Mouse (Mus musculus) erythroblast, embryonic 14.5 days (primary cell): ENCODE results near the gene Trip12. TPM values are rescaled to one million over a fixed set of nuclear protein-coding genes. Genes with fewer than 3 reads are reported as not detected.

Experiments used
- H3K27me3 ChIP-seq: 2 replicates; pipeline ENCODE4 v1.6.1; 2012; ENCODE audit warnings: inconsistent platforms; ENCODE audit not compliant: control insufficient read depth
- H3K36me3 ChIP-seq: 2 replicates; pipeline ENCODE4 v1.6.1; 2012; ENCODE audit warnings: mild to moderate bottlenecking, inconsistent platforms; ENCODE audit not compliant: control insufficient read depth
- H3K4me1 ChIP-seq: 2 replicates; pipeline ENCODE4 v1.6.1; 2012; ENCODE audit warnings: inconsistent platforms; ENCODE audit not compliant: control insufficient read depth
- H3K4me3 ChIP-seq: replicated peaks from 2 replicates; pipeline ENCODE3; 2012; ENCODE audit warnings: moderate library complexity, mild to moderate bottlenecking, inconsistent platforms
- H3K9me3 ChIP-seq: 2 replicates; pipeline ENCODE4 v1.6.1; 2012; ENCODE audit warnings: low read length, inconsistent platforms, mixed read lengths; ENCODE audit not compliant: control insufficient read depth
- GATA1 ChIP-seq: IDR thresholded peaks from 2 replicates; pipeline ENCODE4 v1.6.1; 2012; ENCODE audit warnings: low read length, inconsistent platforms, mixed read lengths
- TAL1 ChIP-seq: IDR thresholded peaks from 3 replicates; pipeline ENCODE4 v1.6.1; 2012; ENCODE audit warnings: low read length, inconsistent platforms, mixed read lengths
- polyA plus RNA-seq: library from polyadenylated mRNA; stranded (reverse); fragments of >175 nt; gene quantifications from 2 replicates; pipeline ENCODE4 v1.2.3, GENCODE M21; 2012

Gene Trip12
- polyA plus RNA-seq, 1 experiment: 0.84 TPM

DNA sequence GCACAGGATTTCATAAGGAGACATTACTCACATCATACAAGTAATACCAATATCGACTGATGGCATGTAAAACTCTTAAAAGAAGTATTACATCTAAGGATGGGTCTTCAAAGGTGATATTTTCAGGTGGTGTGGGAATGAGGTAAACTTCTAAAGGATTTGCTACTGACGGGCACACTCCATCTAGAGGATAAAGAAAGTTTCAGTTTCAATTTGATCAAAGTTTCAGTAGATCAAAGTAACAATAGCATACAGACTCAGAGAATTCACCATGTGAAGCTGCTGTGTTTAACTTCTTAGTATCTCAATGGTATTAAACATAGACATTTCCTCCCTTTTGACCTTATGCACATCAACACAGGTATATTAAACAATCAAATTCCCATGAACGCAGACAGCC, 98.2 kb downstream of the Trip12 start:
- TF ChIP-seq GATA1 (no peak), TAL1 (no peak)
- Histone ChIP-seq H3K27me3 (no peaks in the 10 kb centered on the region), H3K9me3 (no peaks in the 10 kb centered on the region), H3K36me3 (peaks cover 77% of the 10 kb centered on the region), H3K4me1 (no peaks in the 10 kb centered on the region), H3K4me3 (no peak overlapping the region)

DNA sequence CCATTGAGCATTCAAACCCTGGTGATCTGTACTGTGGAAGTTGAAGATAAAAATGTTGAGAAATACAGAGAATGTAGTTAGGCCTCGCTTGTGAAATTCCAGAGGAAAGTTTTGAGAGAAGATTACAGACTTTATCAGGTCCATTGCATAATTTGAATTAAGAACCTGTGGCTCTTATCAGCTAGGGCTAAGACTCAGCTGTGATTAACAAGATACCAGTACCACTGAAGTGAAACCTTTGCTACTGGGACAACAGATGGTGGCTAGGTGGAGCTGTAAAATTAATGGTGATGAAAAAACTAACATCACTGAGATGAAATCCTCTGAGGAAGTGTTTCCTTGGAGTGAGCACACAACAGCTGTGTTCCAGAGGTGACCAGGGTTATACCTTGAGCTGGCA, 100.2 kb downstream of the Trip12 start:
- H3K9me3 ChIP-seq: no peaks in the 10 kb centered on the region
- no peak for TF ChIP-seq TAL1
- TF ChIP-seq GATA1: no peak
- H3K36me3 ChIP-seq: peaks cover 79% of the 10 kb centered on the region
- no peaks in the 10 kb centered on the region for H3K27me3 ChIP-seq
- H3K4me1 ChIP-seq: no peaks in the 10 kb centered on the region
- no peak overlapping the region for H3K4me3 ChIP-seq

DNA sequence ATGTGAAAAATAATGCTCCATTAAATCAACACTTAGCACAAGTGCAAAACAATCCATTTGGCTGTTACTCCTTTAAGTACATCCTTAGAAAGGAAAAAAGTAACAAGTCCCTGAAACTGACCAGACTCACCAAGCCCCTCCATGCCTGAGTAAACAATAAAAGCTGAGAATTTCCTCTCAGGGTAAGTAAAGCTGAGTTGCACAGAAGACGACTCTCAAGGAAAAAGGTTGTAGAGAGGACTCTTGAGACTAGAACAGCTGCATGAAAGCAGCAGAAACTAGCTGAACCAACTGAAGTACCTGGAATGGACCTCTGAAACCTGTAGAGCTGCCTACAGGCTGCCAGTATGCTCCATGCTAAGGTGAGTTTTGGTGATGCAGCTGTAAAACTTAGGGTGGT, 103.2 kb downstream of the Trip12 start:
- Histone ChIP-seq H3K4me1 (no peaks in the 10 kb centered on the region), H3K27me3 (no peaks in the 10 kb centered on the region), H3K9me3 (no peaks in the 10 kb centered on the region), H3K4me3 (no peak overlapping the region), H3K36me3 (peaks cover 71% of the 10 kb centered on the region)
- TF ChIP-seq GATA1 (no peak), TAL1 (no peak)

DNA sequence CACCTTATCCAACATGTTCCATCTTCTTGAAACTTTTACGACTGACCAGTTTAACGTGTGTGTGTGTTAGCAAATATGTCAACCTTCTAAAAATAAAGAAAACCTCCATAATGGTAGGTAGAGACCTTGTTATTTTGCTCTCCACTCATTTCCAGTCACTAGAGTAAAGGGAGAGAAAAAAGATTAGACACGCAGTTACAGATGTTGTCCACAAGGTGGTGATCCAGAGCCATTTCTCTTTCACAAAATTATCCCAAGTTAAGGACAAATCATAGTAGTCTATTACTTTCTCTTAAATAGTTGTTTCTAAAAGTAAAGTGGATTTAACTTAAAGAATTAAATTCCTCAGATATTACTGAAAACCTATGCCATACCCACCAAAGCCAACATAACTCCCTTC, 106.5 kb downstream of the Trip12 start:
- H3K9me3 ChIP-seq: no peaks in the 10 kb centered on the region
- H3K36me3 ChIP-seq: peaks cover 66% of the 10 kb centered on the region
- H3K4me3 ChIP-seq: no peak overlapping the region
- TF ChIP-seq GATA1: no peak
- no peak for TF ChIP-seq TAL1
- H3K4me1 ChIP-seq: no peaks in the 10 kb centered on the region
- H3K27me3 ChIP-seq: no peaks in the 10 kb centered on the region

DNA sequence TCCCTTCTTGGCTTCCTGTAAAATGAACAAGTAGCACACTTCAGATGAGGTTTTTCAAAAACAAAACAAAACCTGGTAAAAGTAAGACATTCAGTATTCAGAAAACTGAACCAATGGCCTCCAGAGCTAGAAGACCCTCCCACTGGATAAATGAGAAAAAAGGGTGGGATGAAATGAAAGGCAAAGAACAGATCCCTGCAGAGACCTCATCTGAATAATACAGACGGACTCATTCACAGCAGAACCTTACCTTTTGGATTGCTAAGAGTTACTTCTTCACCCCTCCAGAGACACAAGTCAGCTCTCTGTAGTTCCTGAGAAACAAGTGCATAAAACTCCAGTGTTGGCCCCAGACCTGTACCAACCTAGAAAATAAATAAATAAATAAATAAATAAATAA, 108.6 kb downstream of the Trip12 start:
- TF ChIP-seq TAL1 (no peak), GATA1 (no peak)
- Histone ChIP-seq H3K4me3 (no peak overlapping the region), H3K4me1 (no peaks in the 10 kb centered on the region), H3K27me3 (no peaks in the 10 kb centered on the region), H3K9me3 (no peaks in the 10 kb centered on the region), H3K36me3 (peaks cover 68% of the 10 kb centered on the region)

DNA sequence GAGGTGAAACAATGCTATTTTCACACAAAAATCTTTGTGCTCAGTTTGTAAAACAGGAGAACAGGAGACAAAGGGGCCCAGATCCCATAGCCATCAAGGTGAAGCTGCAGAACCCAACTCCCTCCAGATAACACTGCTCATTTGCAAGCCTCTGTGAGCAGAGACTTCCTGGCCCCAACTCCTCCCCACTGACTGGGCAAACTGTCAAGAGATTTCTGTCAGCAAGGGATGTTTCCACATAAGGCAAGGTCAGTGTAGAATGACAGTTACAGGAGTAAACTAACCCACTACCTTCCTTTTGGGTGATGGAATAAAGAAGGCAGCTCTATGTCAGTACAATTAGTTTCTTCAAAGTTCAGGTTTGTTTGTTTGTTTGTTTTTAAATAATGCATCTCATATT, 117.5 kb downstream of the Trip12 start:
- TF ChIP-seq TAL1 (no peak), GATA1 (no peak)
- Histone ChIP-seq H3K27me3 (no peaks in the 10 kb centered on the region), H3K36me3 (peaks cover 56% of the 10 kb centered on the region), H3K4me3 (no peak overlapping the region), H3K9me3 (no peaks in the 10 kb centered on the region), H3K4me1 (no peaks in the 10 kb centered on the region)

DNA sequence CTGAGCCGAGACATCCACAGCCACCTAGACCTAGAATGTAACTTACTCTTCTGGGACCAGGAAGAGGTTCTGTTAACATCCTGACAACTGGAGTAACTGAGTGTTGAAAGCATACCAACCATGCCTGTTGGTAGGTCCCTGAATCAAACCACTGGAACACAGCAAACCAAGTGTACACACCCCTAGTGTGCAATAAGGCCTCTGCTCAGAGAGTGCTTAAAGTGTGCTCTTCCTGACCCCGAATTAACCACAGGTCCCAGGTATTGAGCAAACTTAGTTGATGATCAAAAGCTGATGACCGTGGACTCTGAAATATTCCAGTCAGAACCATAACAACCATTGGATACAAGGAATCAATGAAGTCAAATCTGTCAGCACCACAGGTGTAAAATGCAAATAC, 117.9 kb downstream of the Trip12 start:
- Histone ChIP-seq H3K36me3 (peaks cover 51% of the 10 kb centered on the region), H3K9me3 (no peaks in the 10 kb centered on the region)
- no peak for TF ChIP-seq TAL1
- no peak for TF ChIP-seq GATA1

DNA sequence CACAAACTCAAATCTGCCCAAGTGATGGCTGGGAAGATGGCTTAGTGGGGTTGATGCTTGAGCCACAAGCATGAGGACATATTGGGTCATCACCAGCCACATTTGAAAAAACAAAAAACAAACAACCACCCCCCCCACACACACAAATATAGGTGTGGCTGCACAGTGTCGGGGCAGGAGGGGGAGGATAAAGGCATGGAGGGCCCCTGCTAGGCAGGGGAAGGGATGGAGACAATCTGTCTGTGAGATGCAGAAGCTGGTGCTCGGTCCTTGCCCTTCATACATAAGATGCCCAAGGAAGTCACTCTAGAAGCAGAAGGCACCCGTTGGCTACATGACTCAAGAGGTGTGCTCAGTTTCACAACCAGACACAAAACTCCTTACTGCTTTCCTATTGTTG, 118.4 kb downstream of the Trip12 start:
- H3K4me1 ChIP-seq: no peaks in the 10 kb centered on the region
- TF ChIP-seq TAL1 (no peak), GATA1 (no peak)
- no peaks in the 10 kb centered on the region for H3K27me3 ChIP-seq
- H3K9me3 ChIP-seq: no peaks in the 10 kb centered on the region
- H3K4me3 ChIP-seq: no peak overlapping the region
- peaks cover 47% of the 10 kb centered on the region for H3K36me3 ChIP-seq

More for the DNA sequence above, 117.9 kb downstream of the Trip12 start:
- H3K4me1 ChIP-seq: no peaks in the 10 kb centered on the region
- H3K4me3 ChIP-seq: no peak overlapping the region
- no peaks in the 10 kb centered on the region for H3K27me3 ChIP-seq

DNA sequence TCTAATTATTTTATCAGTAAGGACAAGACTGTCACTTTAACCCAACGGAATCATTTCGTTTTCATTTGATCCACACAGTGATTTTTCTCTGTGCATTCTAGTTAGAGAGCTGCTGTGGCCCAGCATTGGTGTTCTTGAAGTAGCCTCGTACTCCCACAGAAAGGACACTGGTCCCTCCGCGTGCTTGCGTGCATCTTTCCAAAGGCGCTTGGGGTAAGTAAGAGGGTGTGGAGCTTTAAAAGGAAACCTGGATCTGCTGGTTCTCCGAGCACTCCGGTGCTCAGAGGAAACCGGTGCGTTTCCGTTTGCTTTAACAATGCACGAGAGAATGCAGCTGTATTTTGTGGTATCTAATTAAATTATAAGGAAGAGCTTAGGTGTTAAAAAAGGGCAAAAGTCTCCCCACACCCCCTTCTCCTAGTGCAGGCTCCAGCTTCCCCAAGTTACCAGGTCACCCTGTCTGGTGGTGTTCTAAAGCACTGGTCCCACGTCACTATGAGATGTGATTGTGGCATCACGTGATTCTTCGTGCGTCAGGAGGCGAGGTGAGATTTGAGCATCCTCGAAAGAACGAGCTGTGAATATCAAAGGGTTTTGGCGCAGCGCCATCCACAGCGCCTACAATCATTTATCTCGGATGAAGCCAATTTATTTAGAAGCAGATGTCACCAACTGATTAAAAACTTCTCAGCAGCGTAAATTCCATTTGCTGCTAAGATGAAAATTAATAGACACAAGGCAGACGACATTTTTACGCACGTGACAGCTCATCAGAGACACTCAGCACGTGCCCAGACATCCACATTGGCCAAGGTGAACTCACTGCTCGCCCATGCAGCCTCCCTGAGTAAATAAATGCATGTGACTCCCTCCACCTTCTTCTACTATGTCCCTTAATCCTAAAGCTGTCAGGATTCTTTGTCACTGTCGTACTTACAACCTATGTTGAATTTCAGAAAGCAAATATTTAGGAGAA, 130.2 kb downstream of the Trip12 start:
- no peaks in the 10 kb centered on the region for H3K9me3 ChIP-seq
- H3K27me3 ChIP-seq: peaks cover 7% of the 10 kb centered on the region; the same call in 1 of the 2 replicates
- TF ChIP-seq TAL1 (no peak), GATA1 (no peak)
- no peaks in the 10 kb centered on the region for H3K36me3 ChIP-seq
- H3K4me3 ChIP-seq: no peak overlapping the region
- no peaks in the 10 kb centered on the region for H3K4me1 ChIP-seq
